Mouse (Mus musculus) left cerebral cortex, adult 2 months (tissue): ENCODE measurements around the gene Chd5. TPM values are rescaled to one million over a fixed set of nuclear protein-coding genes. Genes with fewer than 3 reads are reported as not detected.

ENCODE experiments used
- DNase-seq, 2 experiments: peaks; one replicate each; pipeline ENCODE4 v3.0.0; 2021 to 2022; ENCODE audit warnings: low spot score in 2 of 2, mixed read lengths in 1 of 2; ENCODE audit errors: extremely low spot score in 1 of 2
- H3K27ac ChIP-seq: fragments of 200-600 bp; 2 replicates; pipeline ENCODE4 v1.8.1; 2022
- H3K4me3 ChIP-seq: fragments of 200-600 bp; 2 replicates; pipeline ENCODE4 v1.8.1; 2022
- CTCF ChIP-seq: fragments of 200-600 bp; IDR thresholded peaks from 2 replicates; pipeline ENCODE4 v1.8.1; 2022; ENCODE audit warnings: antibody characterized with exemption, mild to moderate bottlenecking, moderate library complexity
- intact Hi-C: fragments of 180-260 bp; cut with DNase I; formaldehyde crosslinking; loops from one replicate; pipeline ENCODE4 v1.15.1; 2025
- total RNA-seq, 2 experiments: library from RNA; stranded (reverse); gene quantifications; 2 replicates each; pipeline ENCODE4 v1.2.3; 2021

Gene Chd5
- total RNA-seq, 2 experiments from 2014 or later: 176 to 194 TPM

GRCm38 (mm10) chr4:152300375-152300774 lies 38.1 kb upstream of the Chd5 start:
- no peak overlapping the region for H3K4me3 ChIP-seq
- no peak for DNase-seq
- intact Hi-C loops: no loop called here
- H3K27ac ChIP-seq: no peak overlapping the region
- no peak for TF ChIP-seq CTCF

GRCm38 (mm10) chr4:152302012-152302411 lies 36.4 kb upstream of the Chd5 start:
- Histone ChIP-seq H3K27ac (no peak overlapping the region), H3K4me3 (no peak overlapping the region)
- DNase-seq: no peak
- no peak for TF ChIP-seq CTCF
- intact Hi-C loops: no loop called here

GRCm38 (mm10) chr4:152303172-152303571 lies 35.3 kb upstream of the Chd5 start:
- no peak for DNase-seq
- intact Hi-C loops: no loop called here
- no peak overlapping the region for H3K27ac ChIP-seq

GRCm38 (mm10) chr4:152304685-152305084 lies 33.8 kb upstream of the Chd5 start:
- TF ChIP-seq CTCF: no peak
- intact Hi-C loops: no loop called here
- no peak overlapping the region for H3K27ac ChIP-seq
- no peak for DNase-seq
- H3K4me3 ChIP-seq: no peak overlapping the region

More at GRCm38 (mm10) chr4:152303172-152303571, 35.3 kb upstream of the Chd5 start:
- no peak overlapping the region for H3K4me3 ChIP-seq
- no peak for TF ChIP-seq CTCF

GRCm38 (mm10) chr4:152305991-152306390 lies 32.5 kb upstream of the Chd5 start:
- Histone ChIP-seq H3K27ac (no peak overlapping the region), H3K4me3 (no peak overlapping the region)
- intact Hi-C loops: no loop called here
- no peak for TF ChIP-seq CTCF
- no peak for DNase-seq

- no peak for DNase-seq
- no peak for TF ChIP-seq CTCF
- H3K27ac ChIP-seq: no peak overlapping the region
- intact Hi-C loops: no loop called here
- no peak overlapping the region for H3K4me3 ChIP-seq
Measured at GRCm38 (mm10) chr4:152307542-152307941, 30.9 kb upstream of the Chd5 start.

GRCm38 (mm10) chr4:152312186-152312585 lies 26.3 kb upstream of the Chd5 start:
- no peak overlapping the region for H3K27ac ChIP-seq
- intact Hi-C loops: no loop called here
- no peak overlapping the region for H3K4me3 ChIP-seq
- no peak for DNase-seq
- no peak for TF ChIP-seq CTCF

GRCm38 (mm10) chr4:152313211-152313632 lies 25.2 kb upstream of the Chd5 start:
- intact Hi-C loops: no loop called here
- no peak for TF ChIP-seq CTCF
- DNase-seq: peak; percentile 43 to 50
- peak overlapping the region; percentile 47 for H3K4me3 ChIP-seq
- H3K27ac ChIP-seq: no peak overlapping the region

- peak; percentile 18 for TF ChIP-seq CTCF
- intact Hi-C loops: no loop called here
- Histone ChIP-seq H3K27ac (no peak overlapping the region), H3K4me3 (no peak overlapping the region)
- no peak for DNase-seq
Measured at GRCm38 (mm10) chr4:152313934-152314333, 24.5 kb upstream of the Chd5 start.

- intact Hi-C loops: no loop called here
- TF ChIP-seq CTCF: no peak
- Histone ChIP-seq H3K4me3 (peak overlapping the region; percentile 48), H3K27ac (peak overlapping the region; percentile 44)
- DNase-seq: no peak
Measured at GRCm38 (mm10) chr4:152315498-152316213, 22.8 kb upstream of the Chd5 start.

- no peak for TF ChIP-seq CTCF
- Histone ChIP-seq H3K4me3 (no peak overlapping the region), H3K27ac (no peak overlapping the region)
- intact Hi-C loops: no loop called here
- DNase-seq: no peak
Measured at GRCm38 (mm10) chr4:152317631-152318033, 20.8 kb upstream of the Chd5 start.

GRCm38 (mm10) chr4:152318517-152319234 lies 19.8 kb upstream of the Chd5 start, which contains the start of gene Rnf207:
Gene Rnf207, minus strand, starts transcription at chr4:152318993.
- DNase-seq: peak; percentile 49 to 58
- TF ChIP-seq CTCF: peak; percentile 68
- intact Hi-C loops: no loop called here
- Histone ChIP-seq H3K27ac (no peak within 1 kb of the TSS), H3K4me3 (peak within 1 kb of the TSS; percentile 31; the same call in 1 of the 2 replicates)

- DNase-seq: no peak
- Histone ChIP-seq H3K4me3 (no peak overlapping the region), H3K27ac (no peak overlapping the region)
- intact Hi-C loops: no loop called here
- no peak for TF ChIP-seq CTCF
Measured at GRCm38 (mm10) chr4:152321464-152321863, 17.0 kb upstream of the Chd5 start.
